Mouse (Mus musculus): Measurements from ENCODE around the gene Ifna6.
"Not testable (repeated sequence)": the region's sequence is repeated elsewhere in the genome, so short reads cannot be mapped to it uniquely, and the experiment has no call there.

- not testable (repeated sequence) for TF ChIP-seq GATA1 (IDR thresholded peaks at IDR 0.05; ENCODE audit: borderline replicate concordance, low read length); FLI1 (IDR thresholded peaks at IDR 0.05; ENCODE audit: low read length)
Measured at GRCm38 (mm10) chr4:88827116-88827515, at the start of gene Ifna6.
